Mouse (Mus musculus) urinary bladder, postnatal 4 days (tissue): Measurements from ENCODE around the gene Hist1h4j.
"Not testable (repeated sequence)": the region's sequence is repeated elsewhere in the genome, so short reads cannot be mapped to it uniquely, and the experiment has no call there.

Experiments
- DNase-seq, 2 experiments: peaks; one replicate each; pipeline ENCODE4 v3.0.0; 2021 to 2022; ENCODE audit warnings: low spot score in 2 of 2

Hist1h4j gene

GRCm38 (mm10) chr13:21722993-21723836, 11.6 kb upstream of the Hist1h4j start:
- no peak for DNase-seq

GRCm38 (mm10) chr13:21727948-21728572, 6.8 kb upstream of the Hist1h4j start:
- DNase-seq, result no peak

GRCm38 (mm10) chr13:21729544-21729943, 5.3 kb upstream of the Hist1h4j start:
- DNase-seq, result no peak

- DNase-seq, result no peak
Observed at GRCm38 (mm10) chr13:21733466-21733865, 1.4 kb upstream of the Hist1h4j start.

- peak; percentile 63 to 75 for DNase-seq
Observed at GRCm38 (mm10) chr13:21734010-21734905, 606 bp upstream of the Hist1h4j start.

- DNase-seq, result no peak
Observed at GRCm38 (mm10) chr13:21745006-21745405, 10.1 kb downstream of the Hist1h4j start.

- DNase-seq, result no peak
Observed at GRCm38 (mm10) chr13:21749387-21750158, 14.7 kb downstream of the Hist1h4j start.

- DNase-seq, result peak; percentile 89 to 92
Observed at GRCm38 (mm10) chr13:21750159-21751017, 15.5 kb downstream of the Hist1h4j start, which contains the start of gene Hist1h4k. Gene Hist1h4k, minus strand, starts transcription at chr13:21750505.

- DNase-seq, result no peak
Observed at GRCm38 (mm10) chr13:21751417-21751816, 16.6 kb downstream of the Hist1h4j start.

GRCm38 (mm10) chr13:21751827-21752226, 17.0 kb downstream of the Hist1h4j start:
- DNase-seq, result no peak

- DNase-seq, result no peak
Observed at GRCm38 (mm10) chr13:21752356-21752755, 17.5 kb downstream of the Hist1h4j start.

GRCm38 (mm10) chr13:21753051-21753523, 18.2 kb downstream of the Hist1h4j start:
- DNase-seq, result no peak

GRCm38 (mm10) chr13:21753524-21754285, 18.8 kb downstream of the Hist1h4j start, which contains the start of the genes Hist1h2ak and Hist1h2bn:
Gene Hist1h2ak, minus strand, starts transcription at chr13:21753827.
Gene Hist1h2bn, plus strand, starts transcription at chr13:21754123.
- peak in 1 of 2 experiments; percentile 50 for DNase-seq

GRCm38 (mm10) chr13:21754294-21755001, 19.6 kb downstream of the Hist1h4j start:
- DNase-seq, result not testable (repeated sequence)

- DNase-seq, result no peak
Observed at GRCm38 (mm10) chr13:21755707-21756106, 20.8 kb downstream of the Hist1h4j start.

GRCm38 (mm10) chr13:21778814-21779766, 44.2 kb downstream of the Hist1h4j start:
- peak; percentile 54 to 66 for DNase-seq
